Mouse (Mus musculus): ENCODE measurements around the gene Rufy2. TPM values are rescaled to one million over a fixed set of nuclear protein-coding genes. Genes with fewer than 3 reads are reported as not detected.
A peak's percentile ranks its signal among the peaks of the same experiment; 100 is the strongest.

The Rufy2 gene
- polyA plus RNA-seq, 1 experiment from 2014 or later, result 55.8 TPM

DNA sequence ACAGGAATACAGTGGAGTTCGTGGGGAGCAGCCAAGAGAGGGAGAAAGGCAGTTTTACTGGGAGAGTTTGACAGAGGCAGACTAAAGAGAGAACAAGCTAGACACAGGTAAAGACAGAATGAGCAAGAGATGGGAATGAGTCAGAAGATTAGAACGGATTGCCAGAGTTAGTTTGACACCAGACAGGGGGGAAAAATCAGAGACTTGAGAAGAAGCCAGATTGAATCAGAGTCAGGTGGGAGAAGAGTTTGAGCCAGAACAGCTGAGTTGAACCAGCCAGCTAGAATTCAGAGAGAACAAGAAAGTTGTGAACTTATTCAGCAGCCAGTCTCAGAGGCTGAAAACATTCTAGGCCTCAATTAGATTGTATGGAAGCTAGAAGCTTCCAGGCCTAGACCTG is 79.8 kb downstream of the Rufy2 start, which contains the start of gene Pbld1:
Pbld1 (plus strand) TSS at position 301 of the 400 bp plus-strand sequence.
- WGBS, result 89% methylated on average over 2 of the region's 2 CpGs
- Histone ChIP-seq H3K27me3 (no peaks in the 10 kb centered on the region; the same call in 1 of the 2 replicates), H3K4me1 (replicated peaks) (peaks cover 10% of the 10 kb centered on the region; the same call in 1 of the 2 replicates), H3K9me3 (no peaks in the 10 kb centered on the region), H3K4me2 (no peak within 1 kb of the TSS), H3K36me3 (no peaks in the 10 kb centered on the region), H3K27ac (replicated peaks) (no peak within 1 kb of the TSS; the same call in 1 of the 2 replicates), H3K9ac (no peak within 1 kb of the TSS), H3K4me3 (no peak within 1 kb of the TSS)
- no peak for ATAC-seq (ENCODE audit: low read depth)

DNA sequence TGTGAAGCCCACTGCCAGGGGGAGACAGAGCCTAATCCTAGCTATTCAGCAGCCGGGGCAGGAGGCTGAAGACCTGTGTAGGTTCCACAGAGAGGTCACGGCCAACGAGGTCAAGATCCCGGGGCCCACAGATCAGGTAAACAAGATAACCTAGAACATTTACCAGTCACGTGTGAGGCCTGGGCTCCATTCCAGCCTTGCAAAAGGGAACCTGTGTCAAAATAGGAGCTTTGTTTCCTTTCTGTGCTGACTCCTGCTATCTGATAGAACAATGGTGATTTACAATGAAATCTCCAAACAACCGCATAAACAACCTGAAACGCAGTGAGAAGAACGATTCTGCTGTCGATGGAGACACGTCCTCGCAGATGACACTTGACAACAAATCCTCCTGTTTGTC is 80.4 kb downstream of the Rufy2 start:
- H3K4me1 ChIP-seq (replicated peaks), result peaks cover 10% of the 10 kb centered on the region; the same call in 1 of the 2 replicates
- no peak overlapping the region for H3K9ac ChIP-seq
- no peak overlapping the region for H3K4me3 ChIP-seq
- H3K36me3 ChIP-seq, result no peaks in the 10 kb centered on the region
- H3K27me3 ChIP-seq, result no peaks in the 10 kb centered on the region; the same call in 1 of the 2 replicates
- no peak overlapping the region for H3K4me2 ChIP-seq
- ATAC-seq (ENCODE audit: low read depth), result no peak
- no peak overlapping the region; the same call in 1 of the 2 replicates for H3K27ac ChIP-seq (replicated peaks)
- H3K9me3 ChIP-seq, result no peaks in the 10 kb centered on the region
- WGBS, result 66% methylated on average over 11 of the region's 11 CpGs

GRCm38 (mm10) chr10:63061266-63061665 is 81.2 kb downstream of the Rufy2 start:
- Histone ChIP-seq H3K36me3 (no peaks in the 10 kb centered on the region), H3K27ac (replicated peaks) (no peak overlapping the region), H3K4me2 (no peak overlapping the region), H3K4me3 (no peak overlapping the region), H3K4me1 (replicated peaks) (peaks cover 12% of the 10 kb centered on the region; the same call in 1 of the 2 replicates), H3K9ac (no peak overlapping the region), H3K9me3 (no peaks in the 10 kb centered on the region), H3K27me3 (no peaks in the 10 kb centered on the region; the same call in 1 of the 2 replicates)
- no peak for ATAC-seq (ENCODE audit: low read depth)
- 75% methylated on average over 12 of the region's 12 CpGs for WGBS

DNA sequence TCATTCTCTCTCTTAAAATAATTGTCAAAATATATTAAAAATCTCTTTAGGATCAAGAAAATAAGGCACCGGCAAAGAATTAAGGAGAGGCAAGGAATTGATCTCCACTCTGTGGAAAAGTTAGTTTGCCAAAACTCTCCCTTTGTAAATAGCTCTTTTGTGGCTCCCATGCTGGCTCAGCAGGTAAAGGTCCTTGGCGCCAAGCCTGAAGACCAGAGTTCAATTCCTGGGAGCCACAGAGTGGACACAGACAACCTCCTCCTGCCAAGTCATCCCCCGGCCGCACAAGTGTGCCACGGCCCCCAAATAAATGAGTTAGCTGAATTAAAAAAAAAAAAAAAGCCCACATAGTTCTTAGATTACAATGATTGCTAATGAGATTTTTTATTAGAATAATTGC is 82.7 kb downstream of the Rufy2 start:
- Histone ChIP-seq H3K4me2 (no peak overlapping the region), H3K9ac (no peak overlapping the region), H3K27ac (replicated peaks) (no peak overlapping the region), H3K36me3 (no peaks in the 10 kb centered on the region), H3K4me3 (no peak overlapping the region), H3K27me3 (no peaks in the 10 kb centered on the region), H3K4me1 (replicated peaks) (peaks cover 12% of the 10 kb centered on the region; the same call in 1 of the 2 replicates), H3K9me3 (no peaks in the 10 kb centered on the region)
- ATAC-seq (ENCODE audit: low read depth), result no peak
- WGBS, result 96% methylated on average over 5 of the region's 5 CpGs

GRCm38 (mm10) chr10:63063365-63063764 is 83.3 kb downstream of the Rufy2 start:
- ATAC-seq (ENCODE audit: low read depth), result no peak
- Histone ChIP-seq H3K27me3 (no peaks in the 10 kb centered on the region), H3K4me3 (no peak overlapping the region), H3K9me3 (no peaks in the 10 kb centered on the region), H3K36me3 (no peaks in the 10 kb centered on the region), H3K4me2 (no peak overlapping the region), H3K9ac (no peak overlapping the region), H3K27ac (replicated peaks) (no peak overlapping the region), H3K4me1 (replicated peaks) (peaks cover 9% of the 10 kb centered on the region; the same call in 1 of the 2 replicates)
- 74% methylated on average over 7 of the region's 7 CpGs for WGBS

DNA sequence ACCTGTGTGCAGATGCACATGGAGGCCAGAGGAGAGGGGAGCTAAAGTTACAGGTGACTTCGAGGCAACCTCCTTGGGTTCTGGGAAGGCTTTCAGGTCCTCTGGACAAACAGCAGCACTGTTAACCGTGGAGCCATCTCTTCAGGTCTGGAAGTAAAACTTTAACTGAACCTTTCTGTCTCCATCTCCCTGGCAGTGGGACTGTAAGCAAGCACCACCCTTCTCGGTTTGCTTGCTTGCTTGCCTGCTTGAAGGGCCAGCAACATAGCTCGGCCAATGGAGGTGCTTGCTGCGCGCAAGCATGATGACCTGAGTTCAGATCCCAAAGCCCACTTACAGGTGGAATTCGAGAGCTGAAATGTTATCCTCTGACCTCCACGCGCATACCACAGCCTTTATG is 84.5 kb downstream of the Rufy2 start:
- no peaks in the 10 kb centered on the region for H3K27me3 ChIP-seq
- H3K9ac ChIP-seq, result no peak overlapping the region
- no peak overlapping the region for H3K4me3 ChIP-seq
- peaks cover 9% of the 10 kb centered on the region; the same call in 1 of the 2 replicates for H3K4me1 ChIP-seq (replicated peaks)
- no peaks in the 10 kb centered on the region for H3K36me3 ChIP-seq
- no peak overlapping the region for H3K4me2 ChIP-seq
- no peak for ATAC-seq (ENCODE audit: low read depth)
- 85% methylated on average over 9 of the region's 9 CpGs for WGBS
- H3K27ac ChIP-seq (replicated peaks), result no peak overlapping the region
- no peaks in the 10 kb centered on the region for H3K9me3 ChIP-seq

- Histone ChIP-seq H3K36me3 (no peaks in the 10 kb centered on the region), H3K4me3 (no peak overlapping the region), H3K4me2 (no peak overlapping the region), H3K4me1 (replicated peaks) (peaks cover 5% of the 10 kb centered on the region; the same call in 1 of the 2 replicates), H3K9me3 (no peaks in the 10 kb centered on the region), H3K27me3 (no peaks in the 10 kb centered on the region), H3K27ac (replicated peaks) (no peak overlapping the region), H3K9ac (no peak overlapping the region)
- ATAC-seq (ENCODE audit: low read depth), result no peak
- WGBS, result 63% methylated on average over 8 of the region's 8 CpGs
Observed at GRCm38 (mm10) chr10:63065561-63065960, 85.5 kb downstream of the Rufy2 start.

GRCm38 (mm10) chr10:63065988-63066387 is 86.0 kb downstream of the Rufy2 start:
- no peak overlapping the region for H3K4me3 ChIP-seq
- WGBS, result 4% methylated on average over 5 of the region's 5 CpGs
- H3K4me2 ChIP-seq, result no peak overlapping the region

More at GRCm38 (mm10) chr10:63065988-63066387, 86.0 kb downstream of the Rufy2 start:
- peak; percentile 73 for ATAC-seq (ENCODE audit: low read depth)
- no peaks in the 10 kb centered on the region for H3K36me3 ChIP-seq
- no peaks in the 10 kb centered on the region for H3K27me3 ChIP-seq
- no peaks in the 10 kb centered on the region for H3K9me3 ChIP-seq
- H3K27ac ChIP-seq (replicated peaks), result no peak overlapping the region
- no peak overlapping the region for H3K9ac ChIP-seq
- H3K4me1 ChIP-seq (replicated peaks), result 0 out of 2 replicates have a peak, but pooled peaks cover 2% of the 10 kb centered on the region

Other genes starting within 250 kb of the Rufy2 start
- 102 and 116 TPM in 2 replicates for gene Ccar1, start 187.9 kb upstream of the Rufy2 start, polyA plus RNA-seq (2015; fragmentation: Nextera tagmentation; extraction: Ambion mirVana)
- 30.4 and 39.0 TPM in 2 replicates for gene Tet1, start 71.2 kb upstream of the Rufy2 start, polyA plus RNA-seq (2015; fragmentation: Nextera tagmentation; extraction: Ambion mirVana)
- gene Slc25a16, start 59.6 kb upstream of the Rufy2 start, polyA plus RNA-seq (2015; fragmentation: Nextera tagmentation; extraction: Ambion mirVana), result 15.4 and 15.7 TPM in 2 replicates
- gene Dna2, start 33.2 kb upstream of the Rufy2 start, polyA plus RNA-seq (2015; fragmentation: Nextera tagmentation; extraction: Ambion mirVana), result 5.8 and 6.4 TPM in 2 replicates
- gene Hnrnph3, start 44.0 kb downstream of the Rufy2 start, polyA plus RNA-seq (2015; fragmentation: Nextera tagmentation; extraction: Ambion mirVana), result 165 and 189 TPM in 2 replicates
- gene Pbld2, start 44.1 kb downstream of the Rufy2 start, polyA plus RNA-seq (2015; fragmentation: Nextera tagmentation; extraction: Ambion mirVana), result 0.84 and 1.5 TPM in 2 replicates
- 0.56 and 0.99 TPM in 2 replicates for gene Pbld1, start 79.9 kb downstream of the Rufy2 start, polyA plus RNA-seq (2015; fragmentation: Nextera tagmentation; extraction: Ambion mirVana)
- 0.36 and 0.89 TPM in 2 replicates for gene Atoh7, start 119.4 kb downstream of the Rufy2 start, polyA plus RNA-seq (2015; fragmentation: Nextera tagmentation; extraction: Ambion mirVana)
- gene Mypn, start 223.7 kb downstream of the Rufy2 start, polyA plus RNA-seq (2015; fragmentation: Nextera tagmentation; extraction: Ambion mirVana), result 0.40 and 0.68 TPM in 2 replicates